Mouse (Mus musculus): Measurements from ENCODE around the gene Hist1h3g.

Hist1h3g gene

GRCm38 (mm10) chr13:23499943-23500342 is 35.3 kb upstream of the Hist1h3g start:
- no peak for TF ChIP-seq NANOG (IDR thresholded peaks at IDR 0.05; ENCODE audit: borderline replicate concordance, low read length)
- TF ChIP-seq POU5F1 (IDR thresholded peaks at IDR 0.05; ENCODE audit: borderline replicate concordance, low read length), result no peak
- peak overlapping the region; percentile 76 for H3K4me3 ChIP-seq (replicated peaks; ENCODE audit: low read length)
- H3K36me3 ChIP-seq (ENCODE audit: insufficient read depth, low read length), result no peaks in the 10 kb centered on the region
- no peaks in the 10 kb centered on the region for H3K27me3 ChIP-seq (ENCODE audit: insufficient read depth, low read length)
- peaks cover 71% of the 10 kb centered on the region for H3K4me1 ChIP-seq (replicated peaks; ENCODE audit: low read depth, low read length)
- no peaks in the 10 kb centered on the region for H3K9me3 ChIP-seq (ENCODE audit: low read length)

- TF ChIP-seq NANOG (IDR thresholded peaks at IDR 0.05; ENCODE audit: borderline replicate concordance, low read length) (no peak), CTCF (conservative IDR thresholded peaks at IDR 0.05; ENCODE audit: low read length) (no peak), POU5F1 (IDR thresholded peaks at IDR 0.05; ENCODE audit: borderline replicate concordance, low read length) (no peak)
- Histone ChIP-seq H3K9me3 (ENCODE audit: low read length) (no peaks in the 10 kb centered on the region), H3K4me3 (replicated peaks; ENCODE audit: low read length) (peak overlapping the region; percentile 76), H3K36me3 (ENCODE audit: insufficient read depth, low read length) (no peaks in the 10 kb centered on the region), H3K27me3 (ENCODE audit: insufficient read depth, low read length) (no peaks in the 10 kb centered on the region), H3K4me1 (replicated peaks; ENCODE audit: low read depth, low read length) (peaks cover 71% of the 10 kb centered on the region)
Measured at GRCm38 (mm10) chr13:23500424-23501200, 34.6 kb upstream of the Hist1h3g start.

- no peaks in the 10 kb centered on the region for H3K36me3 ChIP-seq (ENCODE audit: insufficient read depth, low read length)
- TF ChIP-seq POU5F1 (IDR thresholded peaks at IDR 0.05; ENCODE audit: borderline replicate concordance, low read length) (no peak), CTCF (conservative IDR thresholded peaks at IDR 0.05; ENCODE audit: low read length) (no peak), NANOG (IDR thresholded peaks at IDR 0.05; ENCODE audit: borderline replicate concordance, low read length) (no peak)
- H3K27me3 ChIP-seq (ENCODE audit: insufficient read depth, low read length), result no peaks in the 10 kb centered on the region
- H3K9me3 ChIP-seq (ENCODE audit: low read length), result no peaks in the 10 kb centered on the region
- peak overlapping the region; percentile 76 for H3K4me3 ChIP-seq (replicated peaks; ENCODE audit: low read length)
- H3K4me1 ChIP-seq (replicated peaks; ENCODE audit: low read depth, low read length), result peaks cover 67% of the 10 kb centered on the region
Measured at GRCm38 (mm10) chr13:23501511-23501910, 33.7 kb upstream of the Hist1h3g start.

GRCm38 (mm10) chr13:23502031-23502567 is 33.1 kb upstream of the Hist1h3g start:
- no peaks in the 10 kb centered on the region for H3K27me3 ChIP-seq (ENCODE audit: insufficient read depth, low read length)
- peak overlapping the region; percentile 76 for H3K4me3 ChIP-seq (replicated peaks; ENCODE audit: low read length)
- H3K9me3 ChIP-seq (ENCODE audit: low read length), result no peaks in the 10 kb centered on the region
- TF ChIP-seq CTCF (conservative IDR thresholded peaks at IDR 0.05; ENCODE audit: low read length), result no peak
- no peak for TF ChIP-seq NANOG (IDR thresholded peaks at IDR 0.05; ENCODE audit: borderline replicate concordance, low read length)
- TF ChIP-seq POU5F1 (IDR thresholded peaks at IDR 0.05; ENCODE audit: borderline replicate concordance, low read length), result no peak
- H3K4me1 ChIP-seq (replicated peaks; ENCODE audit: low read depth, low read length), result peaks cover 65% of the 10 kb centered on the region
- H3K36me3 ChIP-seq (ENCODE audit: insufficient read depth, low read length), result no peaks in the 10 kb centered on the region

- Histone ChIP-seq H3K4me1 (replicated peaks; ENCODE audit: low read depth, low read length) (peaks cover 67% of the 10 kb centered on the region), H3K9me3 (ENCODE audit: low read length) (no peaks in the 10 kb centered on the region), H3K36me3 (ENCODE audit: insufficient read depth, low read length) (no peaks in the 10 kb centered on the region), H3K27me3 (ENCODE audit: insufficient read depth, low read length) (no peaks in the 10 kb centered on the region), H3K4me3 (replicated peaks; ENCODE audit: low read length) (peak overlapping the region; percentile 51; the same call in 1 of the 2 replicates)
- TF ChIP-seq NANOG (IDR thresholded peaks at IDR 0.05; ENCODE audit: borderline replicate concordance, low read length), result no peak
- no peak for TF ChIP-seq POU5F1 (IDR thresholded peaks at IDR 0.05; ENCODE audit: borderline replicate concordance, low read length)
- TF ChIP-seq CTCF (conservative IDR thresholded peaks at IDR 0.05; ENCODE audit: low read length), result no peak
Measured at GRCm38 (mm10) chr13:23502916-23503315, 32.3 kb upstream of the Hist1h3g start.

GRCm38 (mm10) chr13:23503797-23504196 is 31.4 kb upstream of the Hist1h3g start:
- TF ChIP-seq CTCF (conservative IDR thresholded peaks at IDR 0.05; ENCODE audit: low read length) (no peak), POU5F1 (IDR thresholded peaks at IDR 0.05; ENCODE audit: borderline replicate concordance, low read length) (no peak), NANOG (IDR thresholded peaks at IDR 0.05; ENCODE audit: borderline replicate concordance, low read length) (no peak)
- H3K27me3 ChIP-seq (ENCODE audit: insufficient read depth, low read length), result no peaks in the 10 kb centered on the region
- peaks cover 69% of the 10 kb centered on the region for H3K4me1 ChIP-seq (replicated peaks; ENCODE audit: low read depth, low read length)
- H3K4me3 ChIP-seq (replicated peaks; ENCODE audit: low read length), result peak overlapping the region; percentile 51
- no peaks in the 10 kb centered on the region for H3K36me3 ChIP-seq (ENCODE audit: insufficient read depth, low read length)
- no peaks in the 10 kb centered on the region for H3K9me3 ChIP-seq (ENCODE audit: low read length)

GRCm38 (mm10) chr13:23505662-23506345 is 29.4 kb upstream of the Hist1h3g start:
- no peak for TF ChIP-seq NANOG (IDR thresholded peaks at IDR 0.05; ENCODE audit: borderline replicate concordance, low read length)
- no peak for TF ChIP-seq CTCF (conservative IDR thresholded peaks at IDR 0.05; ENCODE audit: low read length)
- no peak for TF ChIP-seq POU5F1 (IDR thresholded peaks at IDR 0.05; ENCODE audit: borderline replicate concordance, low read length)
- peak overlapping the region; percentile 80 for H3K4me3 ChIP-seq (replicated peaks; ENCODE audit: low read length)
- H3K36me3 ChIP-seq (ENCODE audit: insufficient read depth, low read length), result no peaks in the 10 kb centered on the region
- no peaks in the 10 kb centered on the region for H3K9me3 ChIP-seq (ENCODE audit: low read length)
- peaks cover 69% of the 10 kb centered on the region for H3K4me1 ChIP-seq (replicated peaks; ENCODE audit: low read depth, low read length)
- no peaks in the 10 kb centered on the region for H3K27me3 ChIP-seq (ENCODE audit: insufficient read depth, low read length)

GRCm38 (mm10) chr13:23506351-23506750 is 28.9 kb upstream of the Hist1h3g start:
- Histone ChIP-seq H3K9me3 (ENCODE audit: low read length) (no peaks in the 10 kb centered on the region), H3K4me3 (replicated peaks; ENCODE audit: low read length) (peak overlapping the region; percentile 80), H3K27me3 (ENCODE audit: insufficient read depth, low read length) (no peaks in the 10 kb centered on the region), H3K36me3 (ENCODE audit: insufficient read depth, low read length) (no peaks in the 10 kb centered on the region), H3K4me1 (replicated peaks; ENCODE audit: low read depth, low read length) (peaks cover 68% of the 10 kb centered on the region)
- TF ChIP-seq POU5F1 (IDR thresholded peaks at IDR 0.05; ENCODE audit: borderline replicate concordance, low read length) (no peak), CTCF (conservative IDR thresholded peaks at IDR 0.05; ENCODE audit: low read length) (no peak), NANOG (IDR thresholded peaks at IDR 0.05; ENCODE audit: borderline replicate concordance, low read length) (no peak)

Measured in E14TG2a.4 (cell line).